Mouse (Mus musculus) c-Kit-positive CD71-positive TER-119-negative erythroid progenitor cells, embryonic 14.5 days (primary cell): ENCODE results near the gene Snta1.
"Not testable (repeated sequence)": the region's sequence is repeated elsewhere in the genome, so short reads cannot be mapped to it uniquely, and the experiment has no call there.

Experiments
- DNase-seq: peaks from one replicate; pipeline ENCODE4 v3.0.0-alpha.2; 2013; ENCODE audit warnings: low read depth

Snta1 gene

DNA sequence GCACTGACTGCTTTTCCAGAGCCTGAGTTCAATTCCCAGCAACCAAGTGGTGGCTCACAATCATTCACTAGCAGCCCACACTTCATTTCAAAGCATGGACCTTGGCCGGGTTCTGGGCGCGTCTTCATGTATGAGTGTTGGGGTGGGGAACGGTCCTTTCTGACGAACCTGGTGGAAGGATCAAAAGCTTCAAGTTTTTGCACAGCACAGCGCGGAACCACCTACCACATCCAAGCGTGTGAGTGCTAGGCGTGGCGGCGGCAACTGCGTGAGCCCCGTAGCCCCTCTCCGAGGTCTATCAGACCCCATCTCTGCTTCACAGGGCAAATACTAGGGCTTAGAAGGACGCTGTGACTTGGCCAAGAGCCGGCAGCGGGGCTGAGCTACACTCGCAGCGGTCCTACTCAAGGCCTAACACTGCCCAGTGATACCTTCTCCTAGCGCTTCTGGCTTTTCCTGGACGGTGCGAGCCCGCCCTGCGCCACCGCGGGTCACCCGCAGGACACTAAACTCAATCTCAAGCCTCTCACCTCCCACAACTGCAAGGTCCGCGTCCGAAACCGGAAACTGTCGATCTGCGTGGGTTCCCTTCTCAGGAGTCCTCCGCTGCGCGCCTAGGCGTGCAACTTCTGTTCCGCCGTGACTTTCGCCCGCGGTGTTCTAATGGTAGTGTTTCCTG lies 35.6 kb downstream of the Snta1 start:
- DNase-seq, result peak; percentile 86

DNA sequence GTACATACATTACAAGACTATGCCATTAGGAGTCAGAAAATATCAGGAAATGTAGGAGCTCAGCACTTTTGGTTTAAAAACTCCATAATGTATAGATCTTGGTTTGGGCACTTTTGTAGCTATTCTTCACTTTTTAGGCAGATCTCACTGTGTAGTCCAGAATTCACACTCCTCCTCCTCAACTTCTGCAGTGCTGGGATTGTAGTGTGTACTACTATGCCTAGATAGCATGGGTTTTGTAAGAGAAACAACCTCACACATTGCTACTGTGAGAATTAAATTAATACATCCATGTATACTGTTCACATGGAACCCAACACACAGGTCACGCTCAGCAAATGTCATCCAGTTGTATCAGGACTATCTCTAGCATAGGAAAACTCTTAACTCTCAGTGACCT lies 40.4 kb downstream of the Snta1 start:
- DNase-seq, result no peak

DNA sequence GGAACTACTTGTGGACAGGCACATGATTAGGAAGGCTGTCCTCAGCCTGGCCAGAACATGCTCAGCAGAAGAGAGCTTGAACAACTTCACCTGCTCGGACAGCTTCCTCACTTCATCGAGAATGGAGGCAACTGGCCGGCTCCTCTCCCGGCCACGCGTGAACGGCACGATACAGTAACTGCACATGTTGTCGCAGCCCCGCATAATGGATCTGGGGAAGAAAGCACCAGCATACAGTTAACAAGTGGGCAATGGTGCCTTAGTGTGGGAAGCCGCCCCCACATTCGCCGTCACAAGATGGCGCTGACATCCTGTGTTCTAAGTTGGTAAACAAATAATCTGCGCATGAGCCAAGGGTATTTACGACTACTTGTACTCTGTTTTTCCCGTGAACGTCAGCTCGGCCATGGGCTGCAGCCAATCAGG lies 53.9 kb downstream of the Snta1 start:
- not testable (repeated sequence) for DNase-seq

DNA sequence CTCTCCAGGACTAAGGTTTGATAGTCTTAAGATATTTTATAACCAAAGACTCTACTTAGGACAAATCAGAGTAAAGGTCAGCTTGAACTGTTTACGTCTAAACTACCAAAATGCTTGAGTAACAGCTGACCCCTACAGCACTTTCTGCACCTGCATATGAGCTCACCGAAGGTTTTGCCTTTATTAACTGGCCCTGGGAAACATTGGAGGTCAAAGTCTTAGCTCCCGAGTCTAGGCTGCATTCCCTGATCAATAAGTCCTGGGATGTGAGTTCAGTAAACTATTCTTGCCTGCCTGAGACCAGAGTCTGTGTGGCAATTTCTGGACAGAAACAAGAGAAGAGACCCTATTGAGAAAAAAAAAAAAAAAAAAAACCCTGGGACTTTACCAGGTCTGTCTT lies 59.7 kb downstream of the Snta1 start:
- no peak for DNase-seq

- no peak for DNase-seq
Measured at GRCm38 (mm10) chr2:154339356-154339755, 68.5 kb downstream of the Snta1 start.

DNA sequence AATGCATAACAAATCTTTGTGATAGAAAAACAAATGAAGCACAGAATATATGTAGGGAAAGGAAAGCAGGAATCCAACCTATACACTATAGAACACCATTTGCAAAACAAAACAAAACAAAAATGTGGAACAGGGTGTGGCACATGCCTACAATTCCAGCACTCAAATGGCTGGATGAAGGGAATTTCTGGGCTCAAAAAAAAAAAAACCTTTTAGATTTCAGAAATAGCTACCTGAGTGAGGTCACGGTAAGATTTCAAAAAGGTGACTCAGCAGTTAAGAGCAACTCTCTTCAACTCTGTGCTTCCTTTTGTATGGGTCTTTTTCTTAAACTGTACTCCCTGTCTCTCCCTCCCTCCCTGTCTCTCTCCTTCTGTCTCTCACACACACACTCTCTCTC lies 69.7 kb downstream of the Snta1 start:
- no peak for DNase-seq

GRCm38 (mm10) chr2:154335572-154335971 lies 72.3 kb downstream of the Snta1 start:
- no peak for DNase-seq

DNA sequence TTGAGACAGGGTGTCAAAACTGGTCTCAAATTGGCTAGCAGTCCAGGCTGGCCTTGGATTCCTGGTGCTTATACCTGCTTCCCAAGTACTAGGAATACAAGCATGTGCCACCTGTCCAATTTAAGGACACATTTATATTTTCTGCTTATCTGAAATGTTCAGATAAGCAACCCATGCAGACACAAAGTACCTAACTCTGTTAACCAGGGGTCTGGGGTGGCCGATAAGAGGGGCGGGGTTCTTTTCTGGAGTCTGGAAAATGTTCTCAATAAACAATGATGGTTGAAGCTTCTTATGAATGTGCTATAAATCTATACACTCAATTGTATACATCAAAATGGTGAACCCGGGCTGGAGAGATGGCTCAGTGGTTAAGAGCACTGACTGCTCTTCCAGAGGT lies 81.0 kb downstream of the Snta1 start:
- peak; percentile 87 for DNase-seq
